Mouse (Mus musculus): ENCODE results near the gene Anks4b. TPM values are rescaled to one million over a fixed set of nuclear protein-coding genes. Genes with fewer than 3 reads are reported as not detected.

The Anks4b gene
- polyA plus RNA-seq, 1 experiment from 2014 or later: 2.4 TPM

- H3K4me2 ChIP-seq (ENCODE audit: low read depth, low read length): no peak overlapping the region
Observed at GRCm38 (mm10) chr7:120163581-120164251, 9.9 kb upstream of the Anks4b start.

GRCm38 (mm10) chr7:120172188-120172700 is 1.4 kb upstream of the Anks4b start:
- Histone ChIP-seq H3K27me3 (ENCODE audit: insufficient read depth, low read length) (no peaks in the 10 kb centered on the region), H3K27ac (ENCODE audit: low read depth) (no peak overlapping the region), H3K4me2 (ENCODE audit: low read depth, low read length) (no peak overlapping the region), H3K36me3 (replicated peaks; ENCODE audit: insufficient read depth, low read length) (no peaks in the 10 kb centered on the region), H3K4me1 (ENCODE audit: insufficient read depth) (no peaks in the 10 kb centered on the region; the same call in 1 of the 2 replicates), H3K9me3 (ENCODE audit: low read length) (no peaks in the 10 kb centered on the region), H3K9ac (replicated peaks) (no peak overlapping the region), H3K4me3 (ENCODE audit: low read depth, low read length) (no peak overlapping the region)
- no peak for DNase-seq
- WGBS (ENCODE audit: insufficient replicate concordance): 63% methylated on average over 1 of the region's 1 CpGs
- TF ChIP-seq CTCF (IDR thresholded peaks at IDR 0.05; ENCODE audit: low read depth): no peak
- no peak for TF ChIP-seq EP300 (IDR thresholded peaks at IDR 0.05; ENCODE audit: low read depth)
- ATAC-seq: no peak

More at GRCm38 (mm10) chr7:120163581-120164251, 9.9 kb upstream of the Anks4b start:
- no peaks in the 10 kb centered on the region for H3K4me1 ChIP-seq (ENCODE audit: insufficient read depth)
- no peak for TF ChIP-seq EP300 (IDR thresholded peaks at IDR 0.05; ENCODE audit: low read depth)
- no peak for TF ChIP-seq CTCF (IDR thresholded peaks at IDR 0.05; ENCODE audit: low read depth)
- ATAC-seq (no peak), DNase-seq (no peak)
- H3K36me3 ChIP-seq (replicated peaks; ENCODE audit: insufficient read depth, low read length): no peaks in the 10 kb centered on the region
- no peaks in the 10 kb centered on the region for H3K27me3 ChIP-seq (ENCODE audit: insufficient read depth, low read length)
- no peaks in the 10 kb centered on the region for H3K9me3 ChIP-seq (ENCODE audit: low read length)
- H3K27ac ChIP-seq (ENCODE audit: low read depth): no peak overlapping the region
- H3K9ac ChIP-seq (replicated peaks): no peak overlapping the region
- 83% methylated on average over 11 of the region's 11 CpGs for WGBS (ENCODE audit: insufficient replicate concordance)
- no peak overlapping the region for H3K4me3 ChIP-seq (ENCODE audit: low read depth, low read length)

GRCm38 (mm10) chr7:120174723-120175504 is 1.3 kb downstream of the Anks4b start:
- Histone ChIP-seq H3K9ac (replicated peaks) (peak overlapping the region; percentile 60; the same call in 1 of the 2 replicates), H3K4me1 (ENCODE audit: insufficient read depth) (no peaks in the 10 kb centered on the region; the same call in 1 of the 2 replicates), H3K27ac (ENCODE audit: low read depth) (peak overlapping the region; percentile 86), H3K36me3 (replicated peaks; ENCODE audit: insufficient read depth, low read length) (no peaks in the 10 kb centered on the region), H3K4me2 (ENCODE audit: low read depth, low read length) (peak overlapping the region; percentile 65), H3K27me3 (ENCODE audit: insufficient read depth, low read length) (no peaks in the 10 kb centered on the region), H3K9me3 (ENCODE audit: low read length) (no peaks in the 10 kb centered on the region), H3K4me3 (ENCODE audit: low read depth, low read length) (peak overlapping the region; percentile 42)
- DNase-seq (no peak), ATAC-seq (peak; percentile 58)
- WGBS (ENCODE audit: insufficient replicate concordance): 54% methylated on average over 11 of the region's 11 CpGs
- TF ChIP-seq EP300 (IDR thresholded peaks at IDR 0.05; ENCODE audit: low read depth) (no peak), CTCF (IDR thresholded peaks at IDR 0.05; ENCODE audit: low read depth) (no peak)

- Histone ChIP-seq H3K4me1 (ENCODE audit: insufficient read depth) (no peaks in the 10 kb centered on the region; the same call in 1 of the 2 replicates), H3K9ac (replicated peaks) (no peak overlapping the region), H3K4me2 (ENCODE audit: low read depth, low read length) (0 out of 2 replicates have a peak overlapping the region, but pooled peaks have one; percentile 18), H3K4me3 (ENCODE audit: low read depth, low read length) (no peak overlapping the region), H3K27ac (ENCODE audit: low read depth) (no peak overlapping the region), H3K9me3 (ENCODE audit: low read length) (no peaks in the 10 kb centered on the region), H3K36me3 (replicated peaks; ENCODE audit: insufficient read depth, low read length) (peaks cover 8% of the 10 kb centered on the region; the same call in 1 of the 2 replicates), H3K27me3 (ENCODE audit: insufficient read depth, low read length) (no peaks in the 10 kb centered on the region)
- TF ChIP-seq EP300 (IDR thresholded peaks at IDR 0.05; ENCODE audit: low read depth) (no peak), CTCF (IDR thresholded peaks at IDR 0.05; ENCODE audit: low read depth) (no peak)
- DNase-seq (no peak), ATAC-seq (no peak)
- WGBS (ENCODE audit: insufficient replicate concordance): 76% methylated on average over 3 of the region's 3 CpGs
Observed at GRCm38 (mm10) chr7:120177611-120178010, 4.0 kb downstream of the Anks4b start.

GRCm38 (mm10) chr7:120178935-120179334 is 5.3 kb downstream of the Anks4b start:
- H3K4me1 ChIP-seq (ENCODE audit: insufficient read depth): no peaks in the 10 kb centered on the region
- WGBS (ENCODE audit: insufficient replicate concordance): 14% methylated on average over 2 of the region's 2 CpGs
- no peak overlapping the region for H3K27ac ChIP-seq (ENCODE audit: low read depth)
- ATAC-seq: no peak
- TF ChIP-seq CTCF (IDR thresholded peaks at IDR 0.05; ENCODE audit: low read depth): no peak
- no peak for TF ChIP-seq EP300 (IDR thresholded peaks at IDR 0.05; ENCODE audit: low read depth)
- peaks cover 10% of the 10 kb centered on the region; the same call in 1 of the 2 replicates for H3K36me3 ChIP-seq (replicated peaks; ENCODE audit: insufficient read depth, low read length)
- H3K27me3 ChIP-seq (ENCODE audit: insufficient read depth, low read length): no peaks in the 10 kb centered on the region
- H3K9ac ChIP-seq (replicated peaks): no peak overlapping the region
- no peaks in the 10 kb centered on the region for H3K9me3 ChIP-seq (ENCODE audit: low read length)
- H3K4me2 ChIP-seq (ENCODE audit: low read depth, low read length): no peak overlapping the region
- no peak overlapping the region for H3K4me3 ChIP-seq (ENCODE audit: low read depth, low read length)
- DNase-seq: no peak

- 65% methylated on average over 5 of the region's 5 CpGs for WGBS (ENCODE audit: insufficient replicate concordance)
- H3K9me3 ChIP-seq (ENCODE audit: low read length): no peaks in the 10 kb centered on the region
- ATAC-seq (peak; percentile 74), DNase-seq (no peak)
- TF ChIP-seq EP300 (IDR thresholded peaks at IDR 0.05; ENCODE audit: low read depth): peak; percentile 43; the same call in 1 of the 2 replicates
- no peak for TF ChIP-seq CTCF (IDR thresholded peaks at IDR 0.05; ENCODE audit: low read depth)
- H3K27ac ChIP-seq (ENCODE audit: low read depth): no peak overlapping the region
- H3K27me3 ChIP-seq (ENCODE audit: insufficient read depth, low read length): no peaks in the 10 kb centered on the region
- H3K4me1 ChIP-seq (ENCODE audit: insufficient read depth): no peaks in the 10 kb centered on the region
- peaks cover 10% of the 10 kb centered on the region; the same call in 1 of the 2 replicates for H3K36me3 ChIP-seq (replicated peaks; ENCODE audit: insufficient read depth, low read length)
- no peak overlapping the region for H3K9ac ChIP-seq (replicated peaks)
- H3K4me3 ChIP-seq (ENCODE audit: low read depth, low read length): no peak overlapping the region
- H3K4me2 ChIP-seq (ENCODE audit: low read depth, low read length): no peak overlapping the region
Observed at GRCm38 (mm10) chr7:120180547-120180946, 6.9 kb downstream of the Anks4b start.

All from liver, postnatal 0 days (tissue).